Mouse (Mus musculus) heart, postnatal 0 days (tissue): ENCODE results near the gene Mas1.

Experiments used
- CTCF ChIP-seq: IDR thresholded peaks from 2 replicates; pipeline ENCODE4 v1.5.1; 2016; ENCODE audit warnings: antibody characterized with exemption, control low read depth, low read depth
- EP300 ChIP-seq: IDR thresholded peaks from 2 replicates; pipeline ENCODE4 v1.6.1; 2016; ENCODE audit warnings: antibody characterized with exemption, low read depth

DNA sequence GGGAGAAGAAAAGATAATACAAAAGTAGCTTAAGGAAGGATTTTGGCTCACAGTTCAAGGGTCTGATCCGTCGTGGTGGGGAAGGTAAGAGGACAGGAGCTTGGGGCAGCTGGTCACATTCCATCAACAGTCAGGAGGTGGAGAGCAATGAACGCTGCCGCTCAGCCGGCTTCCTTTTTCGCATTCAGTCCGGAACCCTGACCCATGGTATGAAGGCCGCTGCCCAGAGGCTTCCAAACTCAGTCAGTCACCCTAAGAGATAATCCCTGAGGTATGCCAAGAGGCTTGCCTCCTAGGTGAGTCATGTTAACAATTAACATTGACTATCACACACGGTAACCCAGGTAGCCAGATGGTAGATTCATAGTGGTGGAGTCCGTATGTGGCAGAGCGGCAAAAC lies 13.6 kb downstream of the Mas1 start:
- TF ChIP-seq CTCF (no peak), EP300 (no peak)
